ENCODE assay signal across 8 mouse cellular contexts in genomic region chr5:138194755-138195345, GRCm38 (mm10). TPM values are rescaled to one million over a fixed set of nuclear protein-coding genes. Genes with fewer than 3 reads are reported as not detected.
DNase-seq lines count a peak whose midpoint lies in the region; ATAC-seq and TF ChIP-seq lines count a peak whose summit lies in the region.

No protein-coding gene starts in this region.

- no peak for TF ChIP-seq POLR2A in cerebellum, adult 2 months (IDR thresholded peaks at IDR 0.05; ENCODE audit: borderline replicate concordance, insufficient read depth, low read length)

- H3K9me3 ChIP-seq in forebrain, embryonic 15.5 days, result no peaks in the 10 kb centered on the region
- no peaks in the 10 kb centered on the region for H3K9me3 ChIP-seq in intestine, embryonic 14.5 days (ENCODE audit: control insufficient read depth, low read length)
- no peaks in the 10 kb centered on the region for H3K9me3 ChIP-seq in liver, embryonic 16.5 days (replicated peaks; ENCODE audit: control insufficient read depth, low read length)
- no peaks in the 10 kb centered on the region for H3K9me3 ChIP-seq in neural tube, embryonic 13.5 days

- WGBS in cerebellum, adult 2 months, result 1% methylated on average over 29 of the region's 29 CpGs
- WGBS in forebrain, embryonic 15.5 days, result under 1% methylated on average over 29 of the region's 29 CpGs
- WGBS in intestine, embryonic 14.5 days, result under 1% methylated on average over 29 of the region's 29 CpGs
- WGBS in liver, embryonic 16.5 days (ENCODE audit: insufficient replicate concordance), result under 1% methylated on average over 29 of the region's 29 CpGs
- under 1% methylated on average over 29 of the region's 29 CpGs for WGBS in neural tube, embryonic 13.5 days

- peak; percentile 38 for DNase-seq in right cerebral cortex, adult 18-20 months
- DNase-seq in right cerebral cortex, postnatal 36 days (ENCODE audit: low spot score in 2 of 2), result no peak
- peak in 1 of 2 experiments; percentile 49 for DNase-seq in cerebellum, adult 2 months
- DNase-seq in intestine, embryonic 14.5 days (ENCODE audit: low spot score), result no peak
- DNase-seq in MN1 (ENCODE audit: low spot score), result no peak

- no peak for TF ChIP-seq CTCF in cerebellum, adult 2 months (IDR thresholded peaks at IDR 0.05; ENCODE audit: borderline replicate concordance, insufficient read depth, low read depth, low read length)

- H3K4me1 ChIP-seq in cerebellum, adult 2 months (ENCODE audit: control insufficient read depth, insufficient read depth, low read length), result no peaks in the 10 kb centered on the region
- peaks cover 21% of the 10 kb centered on the region for H3K4me1 ChIP-seq in forebrain, embryonic 15.5 days
- H3K4me1 ChIP-seq in intestine, embryonic 14.5 days (replicated peaks; ENCODE audit: control insufficient read depth, insufficient read depth, low read length), result no peaks in the 10 kb centered on the region
- peaks cover 15% of the 10 kb centered on the region for H3K4me1 ChIP-seq in liver, embryonic 16.5 days (ENCODE audit: control insufficient read depth, low read depth, low read length)
- peaks cover 20% of the 10 kb centered on the region for H3K4me1 ChIP-seq in neural tube, embryonic 13.5 days (replicated peaks)

- peak overlapping the region; percentile 94 for H3K4me2 ChIP-seq in forebrain, embryonic 15.5 days (replicated peaks)
- H3K4me2 ChIP-seq in intestine, embryonic 14.5 days (ENCODE audit: low read length), result peak overlapping the region; percentile 98
- peak overlapping the region; percentile 99 for H3K4me2 ChIP-seq in liver, embryonic 16.5 days (ENCODE audit: low read depth, low read length)
- peak overlapping the region; percentile 82 for H3K4me2 ChIP-seq in neural tube, embryonic 13.5 days

- peak overlapping the region; percentile 98 for H3K4me3 ChIP-seq in cerebellum, adult 2 months (replicated peaks; ENCODE audit: insufficient read depth, low read depth, low read length)
- H3K4me3 ChIP-seq in forebrain, embryonic 15.5 days, result peak overlapping the region; percentile 85
- H3K4me3 ChIP-seq in intestine, embryonic 14.5 days (ENCODE audit: low read depth, low read length), result peak overlapping the region; percentile 76
- peak overlapping the region; percentile 80 for H3K4me3 ChIP-seq in liver, embryonic 16.5 days (ENCODE audit: low read depth, low read length)
- H3K4me3 ChIP-seq in neural tube, embryonic 13.5 days, result peak overlapping the region; percentile 63

- peak; percentile 71 for ATAC-seq in forebrain, embryonic 15.5 days (replicated peaks)
- peak; percentile 62 for ATAC-seq in intestine, embryonic 14.5 days (replicated peaks; ENCODE audit: low FRiP score, low TSS enrichment, low read depth)
- peak; percentile 36 for ATAC-seq in liver, embryonic 16.5 days (ENCODE audit: low read depth)
- peak; percentile 78 for ATAC-seq in neural tube, embryonic 13.5 days (ENCODE audit: low read depth)

- peaks cover 21% of the 10 kb centered on the region for H3K36me3 ChIP-seq in forebrain, embryonic 15.5 days
- H3K36me3 ChIP-seq in intestine, embryonic 14.5 days (ENCODE audit: control insufficient read depth, insufficient read depth, low read length), result peaks cover 19% of the 10 kb centered on the region
- H3K36me3 ChIP-seq in liver, embryonic 16.5 days (ENCODE audit: control insufficient read depth, insufficient read depth), result peaks cover 2% of the 10 kb centered on the region; the same call in 1 of the 2 replicates
- H3K36me3 ChIP-seq in neural tube, embryonic 13.5 days, result peaks cover 34% of the 10 kb centered on the region

- peak overlapping the region; percentile 88 for H3K9ac ChIP-seq in forebrain, embryonic 15.5 days (replicated peaks)
- H3K9ac ChIP-seq in intestine, embryonic 14.5 days (ENCODE audit: low read length), result peak overlapping the region; percentile 83
- H3K9ac ChIP-seq in liver, embryonic 16.5 days (ENCODE audit: low read depth, low read length), result peak overlapping the region; percentile 87
- peak overlapping the region; percentile 89 for H3K9ac ChIP-seq in neural tube, embryonic 13.5 days

- H3K27me3 ChIP-seq in cerebellum, adult 2 months (ENCODE audit: control insufficient read depth, insufficient read depth, low read length), result no peaks in the 10 kb centered on the region
- H3K27me3 ChIP-seq in forebrain, embryonic 15.5 days, result no peaks in the 10 kb centered on the region
- no peaks in the 10 kb centered on the region for H3K27me3 ChIP-seq in intestine, embryonic 14.5 days (replicated peaks; ENCODE audit: control insufficient read depth, insufficient read depth, low read length)
- H3K27me3 ChIP-seq in liver, embryonic 16.5 days (ENCODE audit: control insufficient read depth, insufficient read depth, low read depth, low read length), result no peaks in the 10 kb centered on the region
- H3K27me3 ChIP-seq in neural tube, embryonic 13.5 days, result no peaks in the 10 kb centered on the region

- peak overlapping the region; percentile 99 for H3K27ac ChIP-seq in cerebellum, adult 2 months (ENCODE audit: insufficient read depth, low read length)
- H3K27ac ChIP-seq in forebrain, embryonic 15.5 days (replicated peaks), result peak overlapping the region; percentile 86
- peak overlapping the region; percentile 82 for H3K27ac ChIP-seq in intestine, embryonic 14.5 days (ENCODE audit: low read depth)
- H3K27ac ChIP-seq in liver, embryonic 16.5 days (ENCODE audit: low read length), result peak overlapping the region; percentile 57
- H3K27ac ChIP-seq in neural tube, embryonic 13.5 days (replicated peaks), result peak overlapping the region; percentile 90

RNA-seq across cellular contexts. Expression of gene Mblac1, which starts 0.7 kb away (rescaled TPM):
- 7.4 and 7.5 TPM in 2 replicates for polyA plus RNA-seq in cerebellum, adult 2 months (2012; rRNA removed)
- polyA plus RNA-seq in forebrain, embryonic 15.5 days (2015; fragmentation: Nextera tagmentation; extraction: Ambion mirVana), result 12.9 and 14.0 TPM in 2 replicates
- polyA plus RNA-seq in intestine, embryonic 14.5 days (2014; fragmentation: Nextera tagmentation; extraction: Ambion mirVana), result 8.4 and 9.7 TPM in 2 replicates
- polyA plus RNA-seq in liver, embryonic 16.5 days (2015; fragmentation: Nextera tagmentation; extraction: Ambion mirVana), result 2.2 TPM in 2 replicates
- 12.9 and 13.5 TPM in 2 replicates for polyA plus RNA-seq in neural tube, embryonic 13.5 days (2015; fragmentation: Nextera tagmentation; extraction: Ambion mirVana)

RNA-seq across cellular contexts. Expression of gene Cnpy4, which starts 7.6 kb away (rescaled TPM):
- 17.3 and 18.3 TPM in 2 replicates for polyA plus RNA-seq in cerebellum, adult 2 months (2012; rRNA removed)
- 34.7 and 36.8 TPM in 2 replicates for polyA plus RNA-seq in forebrain, embryonic 15.5 days (2015; fragmentation: Nextera tagmentation; extraction: Ambion mirVana)
- 44.4 and 49.0 TPM in 2 replicates for polyA plus RNA-seq in intestine, embryonic 14.5 days (2014; fragmentation: Nextera tagmentation; extraction: Ambion mirVana)
- polyA plus RNA-seq in liver, embryonic 16.5 days (2015; fragmentation: Nextera tagmentation; extraction: Ambion mirVana), result 12.0 and 13.6 TPM in 2 replicates
- 34.0 and 37.3 TPM in 2 replicates for polyA plus RNA-seq in neural tube, embryonic 13.5 days (2015; fragmentation: Nextera tagmentation; extraction: Ambion mirVana)

RNA-seq across cellular contexts. Expression of gene Taf6, which starts 7.6 kb away (rescaled TPM):
- 52.7 and 54.8 TPM in 2 replicates for polyA plus RNA-seq in cerebellum, adult 2 months (2012; rRNA removed)
- polyA plus RNA-seq in forebrain, embryonic 15.5 days (2015; fragmentation: Nextera tagmentation; extraction: Ambion mirVana), result 90.9 and 96.2 TPM in 2 replicates
- polyA plus RNA-seq in intestine, embryonic 14.5 days (2014; fragmentation: Nextera tagmentation; extraction: Ambion mirVana), result 82.6 and 90.3 TPM in 2 replicates
- polyA plus RNA-seq in liver, embryonic 16.5 days (2015; fragmentation: Nextera tagmentation; extraction: Ambion mirVana), result 32.6 and 32.9 TPM in 2 replicates
- polyA plus RNA-seq in neural tube, embryonic 13.5 days (2015; fragmentation: Nextera tagmentation; extraction: Ambion mirVana), result 81.7 and 85.6 TPM in 2 replicates

RNA-seq across cellular contexts. Expression of gene Mcm7, which starts 22.6 kb away (rescaled TPM):
- polyA plus RNA-seq in cerebellum, adult 2 months (2012; rRNA removed), result 23.0 and 24.5 TPM in 2 replicates
- 188 and 191 TPM in 2 replicates for polyA plus RNA-seq in forebrain, embryonic 15.5 days (2015; fragmentation: Nextera tagmentation; extraction: Ambion mirVana)
- 182 and 207 TPM in 2 replicates for polyA plus RNA-seq in intestine, embryonic 14.5 days (2014; fragmentation: Nextera tagmentation; extraction: Ambion mirVana)
- polyA plus RNA-seq in liver, embryonic 16.5 days (2015; fragmentation: Nextera tagmentation; extraction: Ambion mirVana), result 152 and 162 TPM in 2 replicates
- polyA plus RNA-seq in neural tube, embryonic 13.5 days (2015; fragmentation: Nextera tagmentation; extraction: Ambion mirVana), result 96.3 and 104 TPM in 2 replicates

RNA-seq across cellular contexts. Expression of gene Ap4m1, which starts 23.0 kb away (rescaled TPM):
- polyA plus RNA-seq in cerebellum, adult 2 months (2012; rRNA removed), result 25.8 and 28.3 TPM in 2 replicates
- polyA plus RNA-seq in forebrain, embryonic 15.5 days (2015; fragmentation: Nextera tagmentation; extraction: Ambion mirVana), result 29.5 and 29.6 TPM in 2 replicates
- 19.1 and 21.7 TPM in 2 replicates for polyA plus RNA-seq in intestine, embryonic 14.5 days (2014; fragmentation: Nextera tagmentation; extraction: Ambion mirVana)
- 5.6 and 5.9 TPM in 2 replicates for polyA plus RNA-seq in liver, embryonic 16.5 days (2015; fragmentation: Nextera tagmentation; extraction: Ambion mirVana)
- polyA plus RNA-seq in neural tube, embryonic 13.5 days (2015; fragmentation: Nextera tagmentation; extraction: Ambion mirVana), result 21.6 and 23.5 TPM in 2 replicates
